Mouse (Mus musculus): ENCODE measurements around the gene Lrrc43. TPM values are rescaled to one million over a fixed set of nuclear protein-coding genes. Genes with fewer than 3 reads are reported as not detected.
"Not testable (repeated sequence)": the region's sequence is repeated elsewhere in the genome, so short reads cannot be mapped to it uniquely, and the experiment has no call there.

The Lrrc43 gene
- total RNA-seq, 1 experiment from 2014 or later, result 0.95 TPM

- not testable (repeated sequence) for ATAC-seq (replicated peaks; ENCODE audit: insufficient number of reproducible peaks, low FRiP score, low TSS enrichment, poor library complexity, severe bottlenecking)
Measured at GRCm38 (mm10) chr5:123511426-123511825, 22.3 kb downstream of the Lrrc43 start.

GRCm38 (mm10) chr5:123512102-123512501 lies 23.0 kb downstream of the Lrrc43 start:
- no peak for ATAC-seq (replicated peaks; ENCODE audit: insufficient number of reproducible peaks, low FRiP score, low TSS enrichment, poor library complexity, severe bottlenecking)

- no peak for ATAC-seq (replicated peaks; ENCODE audit: insufficient number of reproducible peaks, low FRiP score, low TSS enrichment, poor library complexity, severe bottlenecking)
Measured at GRCm38 (mm10) chr5:123514871-123515270, 25.8 kb downstream of the Lrrc43 start.

GRCm38 (mm10) chr5:123520666-123521065 lies 31.6 kb downstream of the Lrrc43 start:
- no peak for ATAC-seq (replicated peaks; ENCODE audit: insufficient number of reproducible peaks, low FRiP score, low TSS enrichment, poor library complexity, severe bottlenecking)

GRCm38 (mm10) chr5:123521621-123522020 lies 32.5 kb downstream of the Lrrc43 start:
- ATAC-seq (replicated peaks; ENCODE audit: insufficient number of reproducible peaks, low FRiP score, low TSS enrichment, poor library complexity, severe bottlenecking), result no peak

GRCm38 (mm10) chr5:123522166-123522565 lies 33.1 kb downstream of the Lrrc43 start:
- no peak for ATAC-seq (replicated peaks; ENCODE audit: insufficient number of reproducible peaks, low FRiP score, low TSS enrichment, poor library complexity, severe bottlenecking)

- peak; percentile 97 for ATAC-seq (replicated peaks; ENCODE audit: insufficient number of reproducible peaks, low FRiP score, low TSS enrichment, poor library complexity, severe bottlenecking)
Measured at GRCm38 (mm10) chr5:123523692-123524392, 34.7 kb downstream of the Lrrc43 start, which contains the start of gene Diablo. Gene Diablo (minus strand): TSS chr5:123524176.

- ATAC-seq (replicated peaks; ENCODE audit: insufficient number of reproducible peaks, low FRiP score, low TSS enrichment, poor library complexity, severe bottlenecking), result peak; percentile 60
Measured at GRCm38 (mm10) chr5:123524393-123524750, 35.3 kb downstream of the Lrrc43 start.

GRCm38 (mm10) chr5:123525281-123525680 lies 36.2 kb downstream of the Lrrc43 start, which contains the start of gene Gm49027:
Gene Gm49027 (minus strand): TSS chr5:123525488.
- no peak for ATAC-seq (replicated peaks; ENCODE audit: insufficient number of reproducible peaks, low FRiP score, low TSS enrichment, poor library complexity, severe bottlenecking)

GRCm38 (mm10) chr5:123525916-123526495 lies 36.9 kb downstream of the Lrrc43 start:
- no peak for ATAC-seq (replicated peaks; ENCODE audit: insufficient number of reproducible peaks, low FRiP score, low TSS enrichment, poor library complexity, severe bottlenecking)

- ATAC-seq (replicated peaks; ENCODE audit: insufficient number of reproducible peaks, low FRiP score, low TSS enrichment, poor library complexity, severe bottlenecking), result no peak
Measured at GRCm38 (mm10) chr5:123528641-123529040, 39.5 kb downstream of the Lrrc43 start.

GRCm38 (mm10) chr5:123530056-123530455 lies 41.0 kb downstream of the Lrrc43 start:
- no peak for ATAC-seq (replicated peaks; ENCODE audit: insufficient number of reproducible peaks, low FRiP score, low TSS enrichment, poor library complexity, severe bottlenecking)

- ATAC-seq (replicated peaks; ENCODE audit: insufficient number of reproducible peaks, low FRiP score, low TSS enrichment, poor library complexity, severe bottlenecking), result no peak
Measured at GRCm38 (mm10) chr5:123533801-123534200, 44.7 kb downstream of the Lrrc43 start.

GRCm38 (mm10) chr5:123555693-123556092 lies 66.6 kb downstream of the Lrrc43 start:
- ATAC-seq (replicated peaks; ENCODE audit: insufficient number of reproducible peaks, low FRiP score, low TSS enrichment, poor library complexity, severe bottlenecking), result no peak

GRCm38 (mm10) chr5:123556451-123556850 lies 67.3 kb downstream of the Lrrc43 start:
- ATAC-seq (replicated peaks; ENCODE audit: insufficient number of reproducible peaks, low FRiP score, low TSS enrichment, poor library complexity, severe bottlenecking), result no peak

Other genes with a start within 250 kb of the Lrrc43 start
- gene Wdr66, start 237.2 kb upstream of the Lrrc43 start, total RNA-seq (2017), result 0.78 TPM in 1 of 3 replicates, not detected in the others
- gene Bcl7a, start 145.5 kb upstream of the Lrrc43 start, total RNA-seq (2017), result 1.3 to 5.0 TPM (median 2.7 TPM) in 3 replicates
- 17.5 to 37.6 TPM (median 22.9 TPM) in 3 replicates for gene Mlxip, start 94.5 kb upstream of the Lrrc43 start, total RNA-seq (2017)
- not detected in 3 replicates for gene Il31, start 184 bp downstream of the Lrrc43 start, total RNA-seq (2017)
- gene B3gnt4, start 21.2 kb downstream of the Lrrc43 start, total RNA-seq (2017), result 0.53 TPM in 1 of 3 replicates, not detected in the others
- gene Diablo, start 34.9 kb downstream of the Lrrc43 start, total RNA-seq (2017), result 50.6 to 65.7 TPM (median 53.4 TPM) in 3 replicates
- 5.7 TPM in 1 of 3 replicates, not detected in the others for gene Gm49027, start 36.2 kb downstream of the Lrrc43 start, total RNA-seq (2017)
- 21.2 to 31.5 TPM (median 21.2 TPM) in 3 replicates for gene Vps33a, start 83.7 kb downstream of the Lrrc43 start, total RNA-seq (2017)
- 187 to 211 TPM (median 206 TPM) in 3 replicates for gene Clip1, start 195.3 kb downstream of the Lrrc43 start, total RNA-seq (2017)
- gene Zcchc8, start 231.8 kb downstream of the Lrrc43 start, total RNA-seq (2017), result 85.0 to 187 TPM (median 163 TPM) in 3 replicates

Measured in monocyte, adult 5-6 weeks (primary cell).